Mouse (Mus musculus) cerebral cortex, adult 2 months (tissue): ENCODE measurements around the gene Cog8.

Experiments used
- WGBS: fragments of 180-500 bp; shearing (Covaris S2); methylation state at CpG from one replicate; pipeline ENCODE4 v1.1.7; 2018; 5-methylcytosine and 5-hydroxymethylcytosine counted together

Gene Cog8

GRCm38 (mm10) chr8:107056076-107056972, at the start of gene Cog8, which contains the start of gene Nip7:
TSS of gene Cog8 (minus strand) at chr8:107056689.
TSS of gene Nip7 (plus strand) at chr8:107056877.
- WGBS = under 1% methylated on average over 88 of the region's 88 CpGs

DNA sequence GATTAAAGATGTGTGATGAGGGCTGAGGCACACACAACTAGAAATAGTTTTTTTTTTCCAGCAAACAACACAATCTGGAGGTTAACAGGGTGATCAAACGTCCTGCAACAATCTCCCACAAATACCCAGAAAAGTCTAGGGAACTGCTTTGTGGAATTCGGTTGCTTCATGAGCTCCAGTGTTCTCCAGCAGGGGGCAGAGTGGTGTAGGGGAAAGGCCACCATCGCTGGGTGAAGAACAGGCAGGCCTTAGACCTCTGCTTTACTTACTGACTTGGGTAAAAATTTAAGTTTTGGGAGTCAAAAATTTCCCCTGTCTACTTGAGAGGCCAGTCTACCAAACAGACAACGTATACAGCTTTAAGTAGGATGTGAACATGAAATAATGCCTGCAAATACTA, 48.1 kb upstream of the Cog8 start:
- WGBS = 13% methylated on average over 4 of the region's 4 CpGs

- WGBS = 79% methylated on average over 2 of the region's 2 CpGs
These were observed 44.1 kb upstream of the Cog8 start for GRCm38 (mm10) chr8:107100635-107101034.

GRCm38 (mm10) chr8:107096366-107097036, 40.0 kb upstream of the Cog8 start, which contains the start of gene Terf2:
TSS of gene Terf2 (minus strand) at chr8:107096547.
- WGBS = 4% methylated on average over 39 of the region's 39 CpGs

- WGBS = under 1% methylated on average over 50 of the region's 53 CpGs
These were observed 39.4 kb upstream of the Cog8 start for GRCm38 (mm10) chr8:107095717-107096365.

DNA sequence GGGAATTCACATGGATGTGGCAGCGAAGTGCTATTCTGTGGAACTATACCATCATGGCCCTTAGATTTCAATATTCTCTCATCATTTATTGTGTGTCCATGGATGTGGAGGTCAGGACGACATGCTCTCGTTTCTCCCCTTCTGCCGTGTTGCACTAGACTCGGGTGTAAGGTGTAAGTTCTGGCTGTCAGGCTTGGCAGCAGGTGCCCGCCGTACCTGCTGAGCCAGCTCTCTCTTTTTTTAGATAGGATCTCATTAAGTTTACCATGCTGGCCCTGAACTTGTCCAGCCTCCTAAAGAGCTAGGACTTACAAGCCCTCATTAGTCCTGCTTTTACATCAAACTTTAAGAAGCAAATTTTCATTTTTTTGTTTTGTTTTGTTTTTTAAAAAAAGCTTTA, 34.0 kb upstream of the Cog8 start:
- 88% methylated on average over 7 of the region's 7 CpGs for WGBS

GRCm38 (mm10) chr8:107088526-107089063, 32.1 kb upstream of the Cog8 start:
- WGBS = 96% methylated on average over 5 of the region's 5 CpGs

DNA sequence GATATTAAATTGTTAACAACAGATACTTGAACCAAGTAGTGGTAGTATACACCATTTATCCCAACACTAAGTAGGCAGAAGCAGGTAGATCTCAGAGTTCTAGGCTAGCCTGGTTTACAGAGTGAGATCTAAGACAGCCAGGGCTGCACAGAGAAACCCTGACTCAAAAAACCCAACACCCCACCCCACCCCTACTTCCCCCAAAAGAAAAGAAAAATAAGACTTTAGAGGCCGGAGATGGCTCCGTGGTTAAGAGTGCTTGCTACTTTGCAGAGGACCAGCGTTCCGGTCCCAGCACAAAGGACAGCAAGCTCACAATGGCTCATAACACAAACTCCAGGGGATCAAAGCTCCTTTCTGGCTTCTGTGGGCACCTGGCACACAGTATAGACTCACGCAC, 29.5 kb upstream of the Cog8 start:
- 97% methylated on average over 5 of the region's 5 CpGs for WGBS

DNA sequence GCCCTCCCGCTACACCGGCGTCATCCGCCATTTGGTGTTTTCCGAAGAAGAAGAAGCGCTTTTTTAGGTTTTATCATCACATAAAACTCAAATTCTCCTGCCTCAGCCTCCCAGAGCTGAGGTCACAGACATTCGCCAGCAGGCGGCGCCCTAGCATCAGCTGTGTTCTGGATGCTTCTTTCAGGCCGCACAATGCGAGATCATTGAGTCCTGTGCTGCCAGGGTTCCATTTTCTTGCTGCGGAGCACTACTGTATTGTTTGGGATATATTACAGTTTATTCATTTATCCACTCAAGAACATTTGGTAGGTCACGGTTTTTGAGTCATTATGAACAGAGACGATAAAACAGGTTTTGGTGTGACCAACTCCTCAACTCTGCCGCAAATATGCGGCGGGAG, 28.9 kb upstream of the Cog8 start:
- WGBS = 97% methylated on average over 17 of the region's 17 CpGs

GRCm38 (mm10) chr8:107076239-107076888, 19.9 kb upstream of the Cog8 start:
- WGBS = 85% methylated on average over 7 of the region's 7 CpGs

GRCm38 (mm10) chr8:107074128-107074527, 17.6 kb upstream of the Cog8 start:
- 67% methylated on average over 1 of the region's 1 CpGs for WGBS

DNA sequence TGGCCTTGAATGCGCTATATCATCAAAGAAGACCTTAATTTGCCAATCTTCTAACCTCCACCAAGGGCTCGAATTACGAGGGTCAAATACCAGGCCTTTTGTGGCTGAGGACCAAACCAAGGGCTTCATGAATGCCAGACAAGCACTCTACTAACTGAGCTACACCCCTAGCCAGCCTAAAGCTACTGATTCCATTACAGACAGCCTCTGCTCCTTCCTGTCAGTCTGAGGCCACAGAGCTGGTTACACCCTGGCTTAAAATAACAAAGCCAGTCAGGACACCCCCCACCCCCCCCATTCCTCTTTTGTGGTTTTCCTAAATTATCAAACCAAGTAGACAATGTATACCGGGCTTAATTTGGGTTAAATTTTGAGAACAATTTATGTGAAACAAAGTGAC, 17.2 kb upstream of the Cog8 start:
- 83% methylated on average over 4 of the region's 4 CpGs for WGBS

GRCm38 (mm10) chr8:107065511-107066496, 9.3 kb upstream of the Cog8 start, which contains the start of gene Tmed6:
TSS of gene Tmed6 (minus strand) at chr8:107065644.
- WGBS = 64% methylated on average over 17 of the region's 17 CpGs

GRCm38 (mm10) chr8:107062613-107063012, 6.1 kb upstream of the Cog8 start:
- 78% methylated on average over 1 of the region's 1 CpGs for WGBS

DNA sequence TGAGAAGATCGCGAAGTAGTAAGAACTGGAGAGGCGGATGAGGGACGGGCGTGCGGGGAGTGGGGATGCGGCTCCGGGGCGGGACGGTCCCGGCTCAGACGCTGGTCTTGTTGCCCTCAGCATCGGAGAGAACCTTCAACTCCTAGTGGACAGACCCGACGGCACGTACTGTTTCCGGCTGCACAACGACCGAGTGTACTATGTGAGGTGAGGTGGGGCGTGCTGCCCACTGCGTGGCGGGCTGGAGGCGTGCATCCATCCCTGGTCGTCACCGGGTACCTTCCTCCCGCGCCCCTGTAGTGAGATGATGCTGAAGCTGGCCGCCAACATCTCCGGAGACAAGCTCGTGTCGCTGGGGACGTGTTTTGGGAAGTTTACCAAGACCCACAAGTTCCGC, 482 bp upstream of the Cog8 start:
- WGBS = under 1% methylated on average over 33 of the region's 33 CpGs

DNA sequence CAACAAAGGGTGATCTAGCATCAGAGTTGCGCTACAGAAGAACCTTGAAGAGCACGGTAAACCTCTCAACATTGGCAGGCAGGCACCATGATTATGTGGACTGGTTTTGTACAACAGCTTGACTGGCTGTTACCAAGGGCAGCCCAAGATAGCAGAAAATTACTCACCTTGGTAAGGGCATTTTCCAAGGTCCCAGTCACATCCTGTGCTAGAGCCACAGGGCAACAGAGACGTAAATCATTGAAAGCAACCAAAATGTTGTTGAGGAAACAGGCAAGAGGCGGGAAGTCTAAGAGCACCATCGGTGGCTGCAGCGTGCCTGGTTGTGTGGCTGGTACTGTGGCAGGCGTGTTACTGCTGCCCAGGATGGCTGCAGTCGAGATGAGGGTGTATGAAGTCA, 4.4 kb downstream of the Cog8 start:
- WGBS = 96% methylated on average over 8 of the region's 8 CpGs

- WGBS = 93% methylated on average over 4 of the region's 4 CpGs
These were observed 7.0 kb downstream of the Cog8 start for GRCm38 (mm10) chr8:107049480-107049879.

DNA sequence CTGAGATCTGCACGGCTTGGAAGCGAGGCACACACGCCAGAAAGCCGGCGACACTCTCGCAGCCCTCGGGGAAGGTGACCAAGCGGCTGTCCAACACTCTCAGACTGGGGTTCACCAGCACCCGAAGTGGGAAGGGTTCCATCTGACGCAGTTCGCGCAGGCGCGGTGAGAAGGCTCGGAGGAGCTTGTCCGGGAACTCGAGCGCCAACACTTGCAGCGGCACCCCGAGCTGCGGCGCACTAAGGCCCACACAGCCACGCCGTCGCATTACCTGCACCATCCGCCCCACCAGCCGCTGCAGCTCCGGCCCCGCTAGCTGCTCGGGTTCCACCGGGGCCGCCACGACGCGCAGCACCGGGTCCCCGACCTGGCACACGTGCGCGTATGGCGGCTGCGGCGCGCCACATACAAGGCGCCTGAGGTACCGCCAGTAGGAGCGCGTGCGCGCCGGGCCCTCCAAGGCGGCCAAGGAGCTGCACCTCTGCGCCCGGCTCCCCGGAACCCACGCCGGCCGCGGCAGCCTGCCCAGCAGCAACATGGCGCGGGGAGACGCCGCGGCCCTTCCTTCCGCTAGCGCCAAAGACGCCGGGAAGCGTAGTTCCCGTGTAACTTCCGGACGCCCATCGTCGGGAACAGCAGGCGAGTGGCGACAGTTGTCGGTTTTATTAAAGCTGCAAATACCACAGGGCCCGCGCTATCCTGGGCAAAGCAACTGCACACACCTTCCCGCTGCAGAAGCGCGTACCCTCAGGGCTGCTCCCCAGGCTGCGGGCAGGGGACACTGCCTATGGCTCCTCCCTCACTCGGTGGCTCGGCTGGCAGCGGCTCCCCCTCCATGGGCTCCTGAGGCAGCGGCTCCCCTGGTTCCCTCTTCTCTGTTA, 8.2 kb downstream of the Cog8 start, which contains the start of gene Pdf:
Gene Pdf (minus strand): TSS at position 554 of the 881 bp plus-strand sequence.
- under 1% methylated on average over 87 of the region's 87 CpGs for WGBS

GRCm38 (mm10) chr8:107046976-107047375, 9.5 kb downstream of the Cog8 start:
- WGBS = 76% methylated on average over 5 of the region's 5 CpGs
